Mouse (Mus musculus): ENCODE data around the gene Tcp1.

DNA sequence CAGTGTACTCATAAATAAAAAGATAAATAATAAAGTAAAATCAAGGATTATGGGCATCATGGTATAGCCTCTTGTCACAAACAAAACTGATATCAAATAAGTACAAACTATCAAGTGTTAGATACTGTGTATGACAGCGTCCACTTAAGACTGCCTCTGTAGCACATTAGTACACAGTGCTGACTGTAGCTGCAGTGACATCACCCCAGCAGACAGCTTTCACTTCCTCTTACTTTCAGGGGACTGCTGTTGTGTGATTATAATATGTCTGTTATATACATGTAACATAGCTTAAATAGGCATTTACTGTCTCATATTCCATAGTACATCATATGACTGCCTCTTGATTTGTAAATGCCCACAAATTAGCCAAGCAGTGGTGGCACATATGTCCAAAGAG is 5.6 kb downstream of the Tcp1 start:
- TF ChIP-seq CTCF (IDR thresholded peaks at IDR 0.05; ENCODE audit: low read depth) (no peak), EP300 (IDR thresholded peaks at IDR 0.05; ENCODE audit: low read depth) (no peak)
